Mouse (Mus musculus) cortical plate, adult 2 months (tissue): ENCODE measurements around the gene Foxa2.

Experiments used
- CTCF ChIP-seq: fragments of 200-500 bp; IDR thresholded peaks from 2 replicates; pipeline ENCODE4 v1.5.1; 2011; ENCODE audit warnings: mild to moderate bottlenecking, control low read depth, low read length; ENCODE audit not compliant: insufficient read depth; ENCODE audit errors: extremely low read depth
- POLR2A ChIP-seq: fragments of 200-500 bp; IDR thresholded peaks from 2 replicates; pipeline ENCODE4 v1.6.1; 2011; ENCODE audit warnings: mild to moderate bottlenecking, low read length, control low read depth; ENCODE audit not compliant: insufficient read depth; ENCODE audit errors: extremely low read depth

DNA sequence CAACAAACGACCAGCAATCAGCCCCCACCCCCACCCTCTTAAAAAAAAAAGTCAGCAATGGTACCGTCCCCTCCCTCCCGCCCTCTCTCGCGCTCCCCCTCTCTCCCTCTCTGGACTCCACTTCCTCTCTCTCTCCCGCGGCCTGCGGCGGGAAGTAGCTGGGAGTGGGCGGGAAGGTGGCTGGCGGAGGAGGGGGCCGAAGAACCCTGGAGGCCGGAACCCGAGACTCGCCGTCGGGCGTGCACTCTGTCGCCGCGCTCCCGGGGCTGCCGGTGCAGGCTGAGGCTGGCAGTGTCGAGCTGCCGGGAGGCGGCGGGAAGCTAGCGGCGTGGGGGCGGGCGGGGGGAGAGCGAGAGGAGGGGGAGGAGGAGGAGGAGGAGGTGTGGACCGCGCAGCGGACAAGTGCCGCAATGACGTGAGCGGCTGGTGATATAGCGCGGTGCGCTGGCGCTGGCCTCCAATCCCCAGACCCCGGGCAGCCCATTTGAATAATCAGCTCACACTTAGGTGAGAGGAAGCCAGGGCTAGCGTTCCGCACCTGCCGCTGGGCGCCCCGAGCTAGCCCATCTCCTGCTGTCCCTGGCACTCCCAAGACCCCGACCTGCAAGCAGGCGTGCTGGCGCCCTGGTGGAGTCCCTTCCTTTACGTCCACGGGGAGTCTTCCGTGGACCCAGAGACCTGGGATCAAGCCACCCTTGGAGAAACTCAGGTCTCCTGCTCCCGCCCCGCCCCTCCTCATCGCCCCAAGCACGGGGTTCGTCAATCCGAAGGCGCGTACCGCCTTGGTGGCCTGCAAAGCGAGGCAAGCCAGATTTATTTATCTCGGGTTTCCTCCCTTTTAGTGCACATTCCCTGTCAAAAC lies 601 bp downstream of the Foxa2 start:
- TF ChIP-seq POLR2A (no peak), CTCF (no peak)
